Mouse (Mus musculus): ENCODE results near the gene Actl9.

Gene Actl9

DNA sequence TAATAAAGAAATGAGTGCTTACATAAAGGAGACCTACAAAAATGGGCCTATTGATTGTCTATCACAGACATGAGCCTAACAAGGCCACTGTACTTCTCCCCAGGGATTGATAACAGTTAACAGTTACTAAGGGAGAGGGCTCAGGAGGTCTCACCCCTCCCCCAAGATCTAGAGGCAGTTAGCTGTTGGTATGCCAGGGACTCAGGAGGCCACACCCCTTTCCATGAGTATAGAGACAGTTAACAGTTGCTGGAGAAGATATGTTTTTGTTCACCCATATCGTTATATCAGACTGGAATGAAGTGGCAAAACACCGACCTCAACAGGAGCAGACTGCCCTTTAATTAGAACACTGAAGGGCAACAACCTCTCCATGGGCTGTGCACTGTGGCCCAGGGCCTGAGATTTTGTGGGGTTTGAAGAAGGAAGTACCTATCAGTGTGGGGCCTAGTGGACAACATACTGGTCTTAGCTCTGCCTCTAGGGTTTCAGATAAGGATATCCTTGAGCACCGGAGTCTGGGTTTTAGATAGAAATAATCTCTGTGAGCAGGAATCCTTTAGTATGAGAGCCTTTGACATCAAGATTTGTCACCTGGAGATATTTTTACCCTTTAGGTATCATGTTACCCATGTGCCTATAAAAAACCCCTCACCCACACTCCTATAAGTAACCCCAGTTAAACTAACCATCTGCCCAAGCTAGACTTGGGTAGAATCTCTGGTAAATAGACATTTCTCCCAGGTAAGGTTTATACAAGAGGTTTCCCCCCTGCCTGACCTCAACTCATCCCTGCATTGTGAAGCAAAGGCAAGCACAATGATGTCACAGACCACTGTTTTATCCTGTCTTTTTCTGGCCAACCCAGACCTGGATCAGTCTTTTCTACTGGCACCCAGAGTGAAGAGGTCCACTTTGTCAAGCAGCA lies at the start of gene Actl9:
TSS of gene Actl9 (plus strand) at position 878 of the 928 bp plus-strand sequence.
- no peak for DNase-seq (ENCODE audit: low read depth, low spot score)

DNA sequence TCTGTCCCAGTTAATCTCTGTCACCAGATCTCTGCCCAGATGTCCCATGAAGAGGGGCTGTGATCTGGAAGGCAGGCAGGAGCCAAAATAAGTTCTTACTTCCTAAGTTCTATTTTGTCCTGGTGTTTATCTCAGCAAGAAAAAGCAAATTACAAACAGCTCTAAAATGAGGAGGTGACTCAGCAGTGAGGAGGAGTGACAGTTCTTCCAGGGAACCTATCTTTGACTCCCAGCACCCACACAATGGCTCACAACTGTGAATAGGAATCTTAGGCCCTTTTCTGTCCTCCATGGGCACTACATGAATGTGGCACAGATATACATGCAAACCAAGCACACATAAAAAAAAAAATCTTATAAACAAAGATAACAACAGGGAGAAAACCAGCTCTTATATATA lies 47.0 kb upstream of the Actl9 start:
- no peak for DNase-seq (ENCODE audit: low read depth, low spot score)

DNA sequence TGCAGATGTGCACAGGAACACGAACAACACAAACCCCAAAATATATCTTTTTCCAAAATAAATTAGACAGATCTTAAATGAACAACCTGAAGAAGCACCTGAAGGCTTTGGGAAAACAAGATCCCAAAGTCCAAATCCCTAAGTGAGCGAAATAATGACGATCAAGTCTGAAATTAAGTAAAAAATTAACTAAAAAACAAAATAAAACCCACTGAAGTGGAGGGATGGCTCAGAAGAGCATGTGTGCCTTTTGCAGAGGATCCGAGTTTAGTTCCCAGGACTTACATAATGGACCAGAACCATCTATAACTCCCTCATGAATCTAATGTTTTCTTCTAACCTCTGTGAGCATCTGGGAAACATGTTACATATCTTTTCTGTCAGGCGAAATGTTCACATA lies 40.4 kb upstream of the Actl9 start:
- no peak for DNase-seq (ENCODE audit: low read depth, low spot score)

DNA sequence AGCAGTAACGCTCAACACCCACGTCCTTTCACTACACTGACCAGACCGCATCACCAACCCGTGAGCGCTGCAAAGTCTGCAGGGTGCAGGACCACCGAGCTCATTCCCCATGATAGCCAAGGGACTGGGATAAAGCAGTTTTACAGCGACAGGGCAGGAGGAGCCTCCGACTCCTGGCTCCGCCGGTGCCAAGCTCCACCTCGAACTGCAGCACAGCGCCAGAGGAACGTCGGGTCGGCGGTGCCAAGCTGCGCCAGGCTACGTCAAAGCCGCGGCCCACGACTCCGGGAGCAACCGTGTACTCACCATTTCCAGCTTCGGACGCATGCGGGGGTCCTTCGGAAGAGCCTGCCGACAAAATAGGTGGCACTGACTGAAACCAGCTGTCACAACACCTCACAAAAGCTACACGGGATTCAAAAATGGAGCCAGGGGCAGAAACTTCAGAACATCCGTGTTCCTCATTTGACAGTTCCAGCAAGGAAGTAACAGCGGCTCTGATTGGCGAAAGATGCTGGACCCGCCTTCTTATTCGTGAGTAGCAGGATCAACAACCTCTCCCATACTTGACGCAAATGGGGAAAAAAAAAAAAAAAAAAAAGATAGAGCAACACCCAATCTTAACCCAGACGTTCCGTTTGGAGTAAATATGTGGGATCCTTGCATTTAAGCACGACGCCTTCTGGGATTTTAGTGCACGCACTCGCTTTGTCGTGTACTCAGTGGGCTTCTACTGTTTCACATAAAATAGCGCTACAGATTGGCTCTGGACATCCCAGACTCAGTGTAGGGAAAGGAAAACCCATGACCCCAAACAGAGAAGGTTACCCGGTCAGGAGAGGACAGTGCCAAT lies 38.3 kb upstream of the Actl9 start, which contains the start of gene Zfp101:
TSS of gene Zfp101 (minus strand) at position 460 of the 853 bp plus-strand sequence.
- peak; percentile 93 for DNase-seq (ENCODE audit: low read depth, low spot score)

DNA sequence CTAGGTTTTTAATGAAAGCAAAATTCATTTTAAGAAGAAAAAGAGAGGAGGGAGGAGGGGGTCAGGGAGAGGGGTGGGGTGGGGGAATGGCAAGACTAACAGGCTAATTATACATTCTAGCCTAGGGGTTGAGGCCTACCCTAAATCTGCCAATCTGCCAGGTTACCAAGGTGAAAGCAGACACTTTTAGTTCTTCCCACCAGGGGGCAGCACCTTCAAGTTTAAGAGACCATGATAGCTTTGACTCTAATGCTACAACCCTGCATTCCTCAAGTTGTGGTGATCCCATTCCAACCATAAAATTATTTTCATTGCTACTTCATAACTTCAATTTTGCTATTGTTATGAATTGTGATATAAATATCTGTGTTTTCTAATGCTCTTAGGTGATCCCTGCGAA lies 6.5 kb downstream of the Actl9 start:
- DNase-seq (ENCODE audit: low read depth, low spot score), result peak; percentile 79

DNA sequence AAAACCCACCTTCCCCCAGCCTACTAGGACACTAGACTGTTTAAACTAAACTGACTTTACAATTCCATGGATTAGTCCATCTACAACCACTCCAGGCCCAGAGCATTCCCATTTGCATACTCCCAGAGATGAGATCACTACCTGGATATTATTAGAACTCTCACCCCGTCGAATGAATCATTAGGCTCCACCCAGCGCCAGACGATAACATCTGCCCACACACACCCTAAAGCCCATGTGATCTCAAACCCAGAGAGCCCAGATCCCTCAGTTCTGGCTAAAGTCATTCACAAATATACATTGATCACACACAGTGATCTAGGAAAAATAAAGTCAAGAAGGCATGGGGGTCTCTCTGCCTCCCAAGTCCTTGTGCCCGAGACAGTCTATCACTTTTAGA lies 7.2 kb downstream of the Actl9 start:
- DNase-seq (ENCODE audit: low read depth, low spot score), result no peak

DNA sequence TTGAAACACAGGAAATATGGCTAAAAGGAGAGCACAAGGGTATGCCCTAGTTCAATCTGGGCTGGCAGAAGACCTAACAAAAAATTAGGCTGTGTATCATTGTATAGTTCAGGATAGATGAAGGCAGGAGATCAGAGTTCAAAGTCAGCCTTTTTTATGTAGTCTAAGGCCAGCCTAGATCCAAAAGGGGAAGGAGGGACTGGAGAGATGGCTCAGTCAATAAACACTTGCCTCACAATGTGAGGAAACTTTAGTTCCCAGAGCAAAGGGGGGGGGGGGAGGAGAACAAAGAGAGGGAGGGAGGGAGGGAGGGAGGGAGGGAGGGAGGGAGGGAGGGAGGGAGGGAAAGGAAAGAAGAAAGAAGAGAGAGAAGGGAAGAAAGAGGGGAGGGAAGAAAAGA lies 8.5 kb downstream of the Actl9 start:
- DNase-seq (ENCODE audit: low read depth, low spot score), result no peak

DNA sequence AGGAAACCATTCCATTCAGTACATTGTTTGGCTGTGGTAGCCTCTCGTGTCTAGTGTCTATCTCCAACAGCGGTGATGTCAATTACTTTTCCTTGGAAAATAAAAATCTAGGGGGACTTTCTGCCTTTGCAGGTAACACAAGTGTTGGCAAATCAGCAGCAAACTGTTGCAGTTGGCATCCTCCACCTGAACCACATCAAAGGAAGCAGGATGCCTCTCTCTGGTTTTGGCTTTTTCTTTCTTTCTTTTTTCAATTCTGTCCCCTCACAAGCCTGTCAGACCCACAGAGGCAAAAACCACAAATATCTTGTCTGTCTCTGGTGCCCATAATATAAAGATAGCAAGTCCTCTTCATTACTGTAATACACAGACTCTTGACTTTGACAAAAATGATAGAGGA lies 23.9 kb downstream of the Actl9 start:
- no peak for DNase-seq (ENCODE audit: low read depth, low spot score)

DNA sequence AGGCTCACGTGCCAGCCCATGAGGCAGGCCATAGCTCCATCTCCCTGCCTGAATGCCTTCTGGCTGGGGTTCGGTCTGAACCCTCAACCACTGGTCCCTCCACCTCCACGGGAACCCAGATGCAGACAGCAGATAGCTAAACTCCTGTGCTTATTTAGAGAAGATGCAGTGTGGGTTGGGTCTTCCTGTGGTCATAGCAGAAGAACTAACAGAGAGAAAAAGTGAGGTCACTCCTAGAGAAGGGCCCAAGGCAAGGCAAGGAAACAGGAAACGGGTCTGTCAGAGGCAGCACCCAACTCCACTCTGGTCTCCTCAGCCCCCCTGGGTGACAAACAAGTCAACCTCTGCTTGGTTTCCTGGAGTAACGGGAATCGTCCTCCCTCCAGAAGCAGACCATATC lies 38.5 kb downstream of the Actl9 start:
- no peak for DNase-seq (ENCODE audit: low read depth, low spot score)
